Mouse (Mus musculus): ENCODE measurements around the gene Ghrl. TPM values are rescaled to one million over a fixed set of nuclear protein-coding genes. Genes with fewer than 3 reads are reported as not detected.

Ghrl gene
- not detected in 2 replicates for polyA plus RNA-seq (2015; fragmentation: Nextera tagmentation; extraction: Ambion mirVana)

DNA sequence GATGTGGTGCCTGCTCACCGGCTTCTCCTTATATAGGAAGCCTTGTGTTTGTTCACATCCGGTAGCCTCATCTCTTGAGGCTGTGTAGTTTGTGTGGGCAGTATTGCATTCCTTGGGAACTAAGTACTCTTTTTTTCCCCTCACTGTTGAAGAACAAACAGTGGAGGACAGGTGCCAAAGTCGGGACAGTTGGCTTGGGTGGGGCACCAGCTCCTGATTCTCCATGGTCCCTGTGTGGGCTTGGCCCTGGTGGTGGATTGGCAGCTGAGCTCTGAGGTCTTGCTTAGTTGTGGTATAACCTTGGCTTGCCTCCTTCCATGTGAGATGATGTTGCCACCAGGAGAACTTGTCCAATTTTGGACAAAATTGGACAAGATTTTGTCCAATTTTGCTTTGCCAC, at the start of gene Ghrl:
Gene Ghrl, minus strand, starts transcription at position 3 of the 400 bp plus-strand sequence.
- 90% methylated on average over 3 of the region's 3 CpGs for WGBS
- ATAC-seq (ENCODE audit: extremely low read depth, insufficient number of reproducible peaks, low FRiP score, low TSS enrichment) = no peak
- no peaks in the 10 kb centered on the region for H3K27me3 ChIP-seq (replicated peaks)

DNA sequence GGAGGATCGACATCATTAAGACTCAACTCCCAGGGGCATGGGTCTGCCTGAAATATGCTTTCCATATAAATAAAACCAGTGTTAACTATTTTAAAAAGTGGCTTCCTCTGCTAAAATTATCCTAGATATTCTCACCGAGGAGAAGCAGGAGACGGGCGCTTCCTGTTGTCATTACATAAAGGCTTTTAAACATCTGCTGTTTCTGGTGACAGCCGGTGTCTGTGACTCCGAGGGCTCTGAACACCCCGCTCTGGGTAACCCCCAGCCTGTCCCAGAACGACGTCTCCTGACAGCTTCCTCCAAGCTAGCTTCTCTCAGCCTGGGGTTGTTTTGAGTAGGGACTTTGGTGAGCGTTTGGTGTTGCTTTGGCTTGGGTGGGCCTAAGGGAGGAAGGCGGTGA, 49.1 kb upstream of the Ghrl start:
- ATAC-seq (ENCODE audit: extremely low read depth, insufficient number of reproducible peaks, low FRiP score, low TSS enrichment) = no peak

More for the DNA sequence above, at the start of gene Ghrl:
- no peaks in the 10 kb centered on the region for H3K4me1 ChIP-seq
- H3K36me3 ChIP-seq = peaks cover 96% of the 10 kb centered on the region
- H3K4me2 ChIP-seq = no peak within 1 kb of the TSS
- H3K27ac ChIP-seq (replicated peaks) = no peak within 1 kb of the TSS
- H3K9me3 ChIP-seq = no peaks in the 10 kb centered on the region
- H3K4me3 ChIP-seq = no peak within 1 kb of the TSS
- no peak within 1 kb of the TSS for H3K9ac ChIP-seq

DNA sequence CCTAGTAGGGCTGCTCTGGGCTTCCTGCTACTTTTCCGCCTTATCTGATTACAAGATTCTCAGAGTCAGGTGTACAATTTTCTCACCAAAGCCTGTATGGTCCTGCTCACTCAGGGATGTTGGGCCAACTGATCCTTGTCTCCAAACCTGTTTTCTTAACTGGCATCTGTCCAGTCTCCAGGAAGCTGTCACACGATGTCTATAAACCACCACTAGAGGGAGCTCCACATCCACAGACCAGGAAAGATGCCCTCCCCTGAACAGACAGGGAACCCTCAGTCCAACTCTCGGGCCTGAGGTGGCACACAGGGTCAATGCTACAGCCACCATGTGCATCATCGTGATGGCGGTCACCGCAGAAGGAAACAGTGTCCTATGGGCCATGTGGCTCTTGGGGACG, 42.0 kb upstream of the Ghrl start:
- H3K27ac ChIP-seq (replicated peaks) = no peak overlapping the region
- ATAC-seq (ENCODE audit: extremely low read depth, insufficient number of reproducible peaks, low FRiP score, low TSS enrichment) = no peak
- no peaks in the 10 kb centered on the region for H3K4me1 ChIP-seq
- no peak overlapping the region for H3K4me3 ChIP-seq
- H3K27me3 ChIP-seq (replicated peaks) = peaks cover 54% of the 10 kb centered on the region
- no peaks in the 10 kb centered on the region for H3K9me3 ChIP-seq
- no peaks in the 10 kb centered on the region for H3K36me3 ChIP-seq
- 24% methylated on average over 7 of the region's 7 CpGs for WGBS
- no peak overlapping the region for H3K9ac ChIP-seq
- H3K4me2 ChIP-seq = no peak overlapping the region

More for the DNA sequence above, 49.1 kb upstream of the Ghrl start:
- Histone ChIP-seq H3K27me3 (replicated peaks) (peaks cover 34% of the 10 kb centered on the region), H3K9me3 (no peaks in the 10 kb centered on the region), H3K4me2 (no peak overlapping the region), H3K27ac (replicated peaks) (no peak overlapping the region), H3K9ac (no peak overlapping the region), H3K4me1 (no peaks in the 10 kb centered on the region), H3K36me3 (no peaks in the 10 kb centered on the region), H3K4me3 (no peak overlapping the region)
- 60% methylated on average over 11 of the region's 11 CpGs for WGBS

DNA sequence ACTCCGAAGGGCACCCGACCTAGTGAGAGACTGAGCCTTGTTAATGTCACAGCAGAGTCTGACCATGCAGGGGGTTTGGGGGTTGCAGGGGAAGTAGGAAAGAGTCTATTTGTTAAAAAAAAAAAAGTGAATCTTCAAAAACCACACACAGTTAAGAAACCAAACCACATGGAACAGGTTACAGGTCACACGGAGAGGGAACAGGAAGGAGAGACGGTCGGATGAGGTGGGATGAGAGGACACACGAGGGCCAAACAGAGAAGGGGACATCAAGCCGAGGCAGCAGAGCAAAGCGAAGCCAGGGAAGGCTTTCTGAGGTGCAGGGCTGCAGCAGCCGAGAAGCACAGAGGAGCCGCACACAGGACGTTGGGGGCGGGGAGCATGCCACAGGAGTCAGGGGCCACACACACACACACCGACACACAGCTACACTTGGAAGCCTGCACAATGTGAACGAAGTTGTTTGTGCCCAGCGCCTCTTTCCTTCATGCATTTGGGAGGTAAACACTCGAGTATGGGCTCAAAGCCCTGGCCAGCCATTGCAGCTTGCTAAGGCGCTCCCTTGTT, 29.5 kb upstream of the Ghrl start:
- Histone ChIP-seq H3K27ac (replicated peaks) (no peak overlapping the region), H3K9ac (no peak overlapping the region), H3K36me3 (no peaks in the 10 kb centered on the region), H3K27me3 (replicated peaks) (peaks cover 89% of the 10 kb centered on the region), H3K4me1 (no peaks in the 10 kb centered on the region), H3K4me2 (no peak overlapping the region), H3K4me3 (no peak overlapping the region), H3K9me3 (no peaks in the 10 kb centered on the region)
- no peak for ATAC-seq (ENCODE audit: extremely low read depth, insufficient number of reproducible peaks, low FRiP score, low TSS enrichment)
- 58% methylated on average over 17 of the region's 17 CpGs for WGBS

- no peak overlapping the region for H3K9ac ChIP-seq
- 20% methylated on average over 26 of the region's 26 CpGs for WGBS
- H3K27ac ChIP-seq (replicated peaks) = no peak overlapping the region
- H3K27me3 ChIP-seq (replicated peaks) = peaks cover 86% of the 10 kb centered on the region
- ATAC-seq (ENCODE audit: extremely low read depth, insufficient number of reproducible peaks, low FRiP score, low TSS enrichment) = no peak
- H3K4me2 ChIP-seq = peak overlapping the region; percentile 47
- H3K9me3 ChIP-seq = no peaks in the 10 kb centered on the region
- peak overlapping the region; percentile 20; the same call in 1 of the 2 replicates for H3K4me3 ChIP-seq
- H3K4me1 ChIP-seq = no peaks in the 10 kb centered on the region
- no peaks in the 10 kb centered on the region for H3K36me3 ChIP-seq
Observed at GRCm38 (mm10) chr6:113748351-113748750, 28.7 kb upstream of the Ghrl start.

DNA sequence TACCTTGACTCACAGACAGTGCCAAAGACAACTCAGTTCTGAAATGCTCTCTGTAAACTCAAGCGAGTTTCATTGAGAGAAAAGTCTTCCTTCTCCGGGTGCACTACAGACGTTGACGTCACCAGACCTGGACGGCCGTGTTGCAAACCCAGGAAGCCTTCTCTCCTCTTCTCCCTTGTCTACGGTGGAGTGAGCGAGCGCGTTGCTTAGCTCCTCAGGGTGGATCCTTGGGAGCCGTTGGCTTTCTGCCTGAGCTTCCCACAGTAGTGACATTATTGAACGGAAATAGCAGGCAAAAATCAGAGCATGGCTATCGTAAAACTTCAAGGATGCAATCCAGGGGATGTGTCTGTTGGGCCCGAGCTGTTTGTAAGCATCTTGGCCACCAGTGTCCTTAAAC, 27.6 kb upstream of the Ghrl start:
- no peak for ATAC-seq (ENCODE audit: extremely low read depth, insufficient number of reproducible peaks, low FRiP score, low TSS enrichment)
- Histone ChIP-seq H3K4me3 (no peak overlapping the region), H3K27me3 (replicated peaks) (peaks cover 81% of the 10 kb centered on the region), H3K27ac (replicated peaks) (no peak overlapping the region), H3K9me3 (no peaks in the 10 kb centered on the region), H3K36me3 (no peaks in the 10 kb centered on the region), H3K9ac (no peak overlapping the region), H3K4me2 (no peak overlapping the region), H3K4me1 (no peaks in the 10 kb centered on the region)
- 78% methylated on average over 14 of the region's 14 CpGs for WGBS

DNA sequence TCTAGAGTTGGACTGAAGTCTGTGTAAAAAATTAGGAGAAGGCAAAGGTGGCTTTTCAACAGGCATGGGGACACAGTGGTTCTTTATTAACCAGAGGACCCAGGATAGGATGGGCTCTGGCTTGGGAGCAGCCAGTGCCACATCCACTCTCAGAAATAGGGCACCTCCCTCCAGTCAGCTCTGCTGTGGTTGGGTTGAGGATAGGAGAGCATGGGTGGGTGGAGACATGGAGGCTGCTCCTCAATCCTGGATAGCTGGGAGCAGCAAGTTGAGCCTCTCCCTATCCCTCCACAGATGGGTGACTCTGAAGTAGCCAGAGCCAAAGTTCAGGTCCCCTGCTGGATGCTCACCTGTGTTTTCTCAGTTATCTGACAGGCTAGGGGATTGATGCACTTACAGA, 25.4 kb upstream of the Ghrl start:
- Histone ChIP-seq H3K36me3 (no peaks in the 10 kb centered on the region), H3K27me3 (replicated peaks) (peaks cover 63% of the 10 kb centered on the region), H3K4me3 (no peak overlapping the region), H3K9me3 (no peaks in the 10 kb centered on the region), H3K4me2 (no peak overlapping the region), H3K9ac (no peak overlapping the region), H3K27ac (replicated peaks) (no peak overlapping the region), H3K4me1 (peaks cover 3% of the 10 kb centered on the region; the same call in 1 of the 2 replicates)
- no peak for ATAC-seq (ENCODE audit: extremely low read depth, insufficient number of reproducible peaks, low FRiP score, low TSS enrichment)

GRCm38 (mm10) chr6:113743111-113743510, 23.4 kb upstream of the Ghrl start:
- Histone ChIP-seq H3K9me3 (no peaks in the 10 kb centered on the region), H3K4me2 (no peak overlapping the region), H3K27ac (replicated peaks) (no peak overlapping the region), H3K4me3 (no peak overlapping the region), H3K9ac (no peak overlapping the region), H3K36me3 (peaks cover 4% of the 10 kb centered on the region), H3K4me1 (peaks cover 13% of the 10 kb centered on the region), H3K27me3 (replicated peaks) (peaks cover 43% of the 10 kb centered on the region)
- 44% methylated on average over 1 of the region's 1 CpGs for WGBS
- no peak for ATAC-seq (ENCODE audit: extremely low read depth, insufficient number of reproducible peaks, low FRiP score, low TSS enrichment)

DNA sequence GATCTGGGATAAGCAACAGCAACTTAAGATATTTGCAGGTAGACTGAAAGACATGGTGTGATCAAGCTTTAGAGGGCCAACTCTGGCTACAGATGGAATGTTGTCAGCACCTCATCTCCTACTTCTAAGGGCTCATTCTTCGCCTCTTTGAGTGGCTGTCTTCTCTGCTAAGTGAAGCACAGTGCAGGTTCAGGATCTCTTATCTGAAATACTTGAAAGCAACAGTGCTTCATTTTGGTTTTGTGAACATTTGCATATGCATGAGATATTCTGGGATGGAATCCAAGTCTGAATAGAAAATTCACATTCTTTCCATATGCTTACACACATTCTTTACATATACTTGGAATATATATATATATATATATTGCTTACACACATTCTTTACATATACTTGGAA, 22.6 kb upstream of the Ghrl start:
- ATAC-seq (ENCODE audit: extremely low read depth, insufficient number of reproducible peaks, low FRiP score, low TSS enrichment) = no peak
- Histone ChIP-seq H3K36me3 (peaks cover 12% of the 10 kb centered on the region), H3K9me3 (no peaks in the 10 kb centered on the region), H3K4me2 (no peak overlapping the region), H3K27me3 (replicated peaks) (peaks cover 36% of the 10 kb centered on the region), H3K4me1 (peaks cover 13% of the 10 kb centered on the region), H3K9ac (no peak overlapping the region), H3K4me3 (no peak overlapping the region), H3K27ac (replicated peaks) (no peak overlapping the region)
- WGBS = 45% methylated on average over 1 of the region's 1 CpGs

GRCm38 (mm10) chr6:113741425-113741824, 21.7 kb upstream of the Ghrl start:
- Histone ChIP-seq H3K9ac (no peak overlapping the region), H3K4me1 (peaks cover 13% of the 10 kb centered on the region), H3K4me2 (no peak overlapping the region), H3K27ac (replicated peaks) (no peak overlapping the region), H3K36me3 (peaks cover 20% of the 10 kb centered on the region), H3K27me3 (replicated peaks) (peaks cover 27% of the 10 kb centered on the region), H3K9me3 (no peaks in the 10 kb centered on the region), H3K4me3 (no peak overlapping the region)
- 54% methylated on average over 2 of the region's 2 CpGs for WGBS
- ATAC-seq (ENCODE audit: extremely low read depth, insufficient number of reproducible peaks, low FRiP score, low TSS enrichment) = no peak

DNA sequence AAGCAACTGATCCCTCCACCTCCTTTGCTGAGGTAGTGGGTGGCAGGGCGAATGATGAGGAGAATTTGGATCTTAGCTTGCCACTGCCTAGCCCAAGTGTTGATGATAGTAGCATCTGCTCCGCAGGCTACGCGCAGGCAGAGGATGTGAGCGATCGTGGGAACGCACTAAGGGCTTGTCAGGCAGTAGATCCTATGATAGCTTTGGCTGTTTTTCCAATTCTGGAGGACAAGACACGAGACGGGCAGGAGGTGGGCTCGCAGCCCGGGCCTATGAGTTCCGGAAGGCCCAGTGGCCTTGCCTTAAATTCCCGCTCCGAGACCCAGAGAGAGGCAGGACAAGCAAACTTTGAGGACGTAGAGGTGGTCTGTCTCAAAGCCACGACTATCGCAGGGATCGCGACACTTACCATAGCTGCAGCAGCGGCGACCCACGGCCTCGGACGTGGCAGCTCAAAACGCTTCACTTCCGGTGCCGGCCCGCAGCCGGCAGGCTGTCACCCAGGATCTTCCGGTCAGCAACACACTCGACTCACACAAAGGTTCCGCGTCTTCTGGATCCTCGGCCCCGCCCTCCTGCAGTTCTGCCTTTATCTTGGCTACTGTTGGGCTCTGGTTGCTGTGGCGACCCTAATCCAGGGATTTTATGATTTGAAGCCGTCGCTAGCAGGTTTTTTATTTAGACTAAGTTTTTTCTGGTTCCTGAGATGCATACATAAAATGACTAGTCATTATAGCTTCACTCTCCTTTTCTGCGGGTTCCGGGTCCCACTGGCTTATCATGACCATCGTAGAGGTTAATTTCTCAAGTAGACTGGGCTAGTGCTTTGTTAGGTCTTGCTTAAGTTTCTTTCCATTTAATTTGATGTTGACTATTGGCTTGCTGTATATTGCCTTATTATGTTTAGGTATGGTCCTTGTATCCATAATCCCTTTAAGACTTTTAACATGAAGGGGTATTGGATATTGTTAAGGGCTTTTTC, 20.8 kb upstream of the Ghrl start, which contains the start of gene Sec13:
Gene Sec13, minus strand, starts transcription at position 508 of the 982 bp plus-strand sequence.
- H3K4me3 ChIP-seq = peak within 1 kb of the TSS; percentile 82
- peak within 1 kb of the TSS; percentile 91 for H3K9ac ChIP-seq
- H3K27ac ChIP-seq (replicated peaks) = peak within 1 kb of the TSS; percentile 57; the same call in 1 of the 2 replicates
- no peaks in the 10 kb centered on the region for H3K9me3 ChIP-seq
- peak; percentile 35; the same call in 1 of the 2 replicates for ATAC-seq (ENCODE audit: extremely low read depth, insufficient number of reproducible peaks, low FRiP score, low TSS enrichment)
- peak within 1 kb of the TSS; percentile 86 for H3K4me2 ChIP-seq
- H3K36me3 ChIP-seq = peaks cover 29% of the 10 kb centered on the region
- H3K4me1 ChIP-seq = peaks cover 13% of the 10 kb centered on the region
- WGBS = 7% methylated on average over 41 of the region's 41 CpGs
- H3K27me3 ChIP-seq (replicated peaks) = peaks cover 18% of the 10 kb centered on the region
